Mouse (Mus musculus) MEL-GATA-1-ER (cell line): ENCODE measurements around the gene B230217C12Rik.

ENCODE experiments used
- DNase-seq: peaks from one replicate; pipeline ENCODE4 v3.0.0-alpha.2; 2012; ENCODE audit warnings: low read depth; ENCODE audit errors: extremely low read depth

The B230217C12Rik gene

GRCm38 (mm10) chr11:97808621-97809234 lies 31.9 kb upstream of the B230217C12Rik start:
- no peak for DNase-seq

GRCm38 (mm10) chr11:97809235-97810121 lies 31.1 kb upstream of the B230217C12Rik start:
- DNase-seq = no peak

- DNase-seq = no peak
These were observed 30.2 kb upstream of the B230217C12Rik start for GRCm38 (mm10) chr11:97810356-97810755.

GRCm38 (mm10) chr11:97810970-97811369 lies 29.6 kb upstream of the B230217C12Rik start:
- no peak for DNase-seq

- DNase-seq = no peak
These were observed 28.8 kb upstream of the B230217C12Rik start for GRCm38 (mm10) chr11:97811569-97812362.

- DNase-seq = no peak
These were observed 28.1 kb upstream of the B230217C12Rik start for GRCm38 (mm10) chr11:97812491-97812921.

- DNase-seq = no peak
These were observed 27.5 kb upstream of the B230217C12Rik start for GRCm38 (mm10) chr11:97813085-97813484.

GRCm38 (mm10) chr11:97813746-97814515 lies 26.6 kb upstream of the B230217C12Rik start:
- no peak for DNase-seq

- no peak for DNase-seq
These were observed 24.8 kb upstream of the B230217C12Rik start for GRCm38 (mm10) chr11:97815736-97816135.

GRCm38 (mm10) chr11:97816176-97816575 lies 24.4 kb upstream of the B230217C12Rik start:
- DNase-seq = no peak

- DNase-seq = no peak
These were observed 23.7 kb upstream of the B230217C12Rik start for GRCm38 (mm10) chr11:97816916-97817315.

- DNase-seq = no peak
These were observed 23.2 kb upstream of the B230217C12Rik start for GRCm38 (mm10) chr11:97817379-97817778.

GRCm38 (mm10) chr11:97818003-97818402 lies 22.6 kb upstream of the B230217C12Rik start:
- no peak for DNase-seq

GRCm38 (mm10) chr11:97818571-97818970 lies 22.0 kb upstream of the B230217C12Rik start:
- DNase-seq = no peak

- no peak for DNase-seq
These were observed 21.5 kb upstream of the B230217C12Rik start for GRCm38 (mm10) chr11:97819102-97819501.

GRCm38 (mm10) chr11:97819923-97820322 lies 20.7 kb upstream of the B230217C12Rik start:
- DNase-seq = no peak

GRCm38 (mm10) chr11:97820840-97821239 lies 19.7 kb upstream of the B230217C12Rik start:
- DNase-seq = no peak

- no peak for DNase-seq
These were observed 19.0 kb upstream of the B230217C12Rik start for GRCm38 (mm10) chr11:97821401-97822064.

GRCm38 (mm10) chr11:97822840-97823603 lies 17.6 kb upstream of the B230217C12Rik start:
- DNase-seq = no peak

GRCm38 (mm10) chr11:97824168-97824567 lies 16.4 kb upstream of the B230217C12Rik start:
- DNase-seq = no peak
